Mouse (Mus musculus): ENCODE results near the gene Stt3b. TPM values are rescaled to one million over a fixed set of nuclear protein-coding genes. Genes with fewer than 3 reads are reported as not detected.

Gene Stt3b
- polyA plus RNA-seq, 1 experiment = 50.0 TPM

GRCm38 (mm10) chr9:115260464-115260863, 49.8 kb downstream of the Stt3b start:
- H3K27me3 ChIP-seq (ENCODE audit: control insufficient read depth, insufficient read depth, low read length) = no peaks in the 10 kb centered on the region
- H3K4me3 ChIP-seq (ENCODE audit: control insufficient read depth, insufficient read depth, low read length) = no peak overlapping the region
- H3K36me3 ChIP-seq (ENCODE audit: control insufficient read depth, insufficient read depth, low read length) = peaks cover 17% of the 10 kb centered on the region
- no peaks in the 10 kb centered on the region for H3K4me1 ChIP-seq (replicated peaks; ENCODE audit: control insufficient read depth, insufficient read depth, low read length)
- no peak for DNase-seq
- no peak for TF ChIP-seq CTCF (IDR thresholded peaks at IDR 0.05; ENCODE audit: borderline replicate concordance, control insufficient read depth, extremely low read depth, insufficient read depth, low read length, poor library complexity)
- no peak for TF ChIP-seq POLR2A (IDR thresholded peaks at IDR 0.05; ENCODE audit: control insufficient read depth, extremely low read depth, insufficient read depth, low read length, poor library complexity)
- no peak overlapping the region for H3K27ac ChIP-seq (ENCODE audit: control insufficient read depth, insufficient read depth, low read length)
- WGBS = 97% methylated on average over 7 of the region's 7 CpGs

DNA sequence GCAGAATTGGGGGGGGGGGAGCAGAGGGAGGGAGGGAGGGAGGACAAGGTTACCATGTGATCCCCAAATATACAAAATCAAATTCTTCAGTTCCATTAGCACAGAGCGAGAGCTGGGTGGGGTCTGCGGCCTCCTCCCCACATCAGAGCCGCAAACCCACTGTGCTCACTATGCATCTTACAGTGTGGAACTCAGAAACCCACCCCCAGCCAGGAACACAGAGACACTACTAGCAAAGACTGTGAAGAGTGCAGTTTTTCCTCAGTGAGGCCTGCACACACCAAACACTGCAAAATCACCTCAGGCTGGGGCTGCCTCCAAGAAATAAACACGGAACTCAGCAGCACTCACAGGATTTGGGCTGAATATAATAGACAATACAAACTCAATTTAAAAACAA, 50.4 kb downstream of the Stt3b start:
- Histone ChIP-seq H3K4me1 (replicated peaks; ENCODE audit: control insufficient read depth, insufficient read depth, low read length) (no peaks in the 10 kb centered on the region), H3K27ac (ENCODE audit: control insufficient read depth, insufficient read depth, low read length) (no peak overlapping the region), H3K36me3 (ENCODE audit: control insufficient read depth, insufficient read depth, low read length) (peaks cover 22% of the 10 kb centered on the region), H3K27me3 (ENCODE audit: control insufficient read depth, insufficient read depth, low read length) (no peaks in the 10 kb centered on the region), H3K4me3 (ENCODE audit: control insufficient read depth, insufficient read depth, low read length) (no peak overlapping the region)
- no peak for TF ChIP-seq POLR2A (IDR thresholded peaks at IDR 0.05; ENCODE audit: control insufficient read depth, extremely low read depth, insufficient read depth, low read length, poor library complexity)
- no peak for TF ChIP-seq CTCF (IDR thresholded peaks at IDR 0.05; ENCODE audit: borderline replicate concordance, control insufficient read depth, extremely low read depth, insufficient read depth, low read length, poor library complexity)
- 95% methylated on average over 4 of the region's 4 CpGs for WGBS
- no peak for DNase-seq

DNA sequence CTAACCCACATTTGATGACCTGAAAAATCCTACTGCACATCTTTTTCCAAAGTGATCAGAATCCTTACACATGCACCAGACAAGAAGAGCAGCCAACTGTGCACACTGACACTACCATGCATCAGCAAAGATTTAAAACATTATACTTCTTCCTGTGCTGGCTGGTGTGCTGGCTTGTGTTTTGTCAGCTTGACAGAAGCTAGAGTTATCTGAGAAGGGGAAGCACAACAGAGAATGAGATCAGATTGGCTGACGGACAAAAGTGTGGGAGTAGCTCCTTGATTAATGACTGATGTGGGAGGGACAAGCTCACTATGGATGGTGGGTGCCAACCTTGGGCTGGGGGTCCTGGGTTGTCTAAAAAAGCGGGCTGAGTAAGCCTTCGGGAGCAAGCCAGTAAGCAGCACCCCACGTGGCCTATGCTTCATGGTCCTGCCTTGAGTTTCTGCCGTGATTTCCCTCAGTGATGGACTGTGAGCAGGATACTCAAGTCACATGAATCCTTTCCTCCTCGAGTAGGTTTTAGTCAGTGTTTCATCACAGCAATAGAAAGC, 52.4 kb downstream of the Stt3b start:
- no peaks in the 10 kb centered on the region for H3K27me3 ChIP-seq (ENCODE audit: control insufficient read depth, insufficient read depth, low read length)
- WGBS = 94% methylated on average over 6 of the region's 6 CpGs
- H3K27ac ChIP-seq (ENCODE audit: control insufficient read depth, insufficient read depth, low read length) = no peak overlapping the region
- no peaks in the 10 kb centered on the region for H3K4me1 ChIP-seq (replicated peaks; ENCODE audit: control insufficient read depth, insufficient read depth, low read length)
- no peak overlapping the region for H3K4me3 ChIP-seq (ENCODE audit: control insufficient read depth, insufficient read depth, low read length)
- H3K36me3 ChIP-seq (ENCODE audit: control insufficient read depth, insufficient read depth, low read length) = peaks cover 36% of the 10 kb centered on the region
- DNase-seq = no peak
- TF ChIP-seq CTCF (IDR thresholded peaks at IDR 0.05; ENCODE audit: borderline replicate concordance, control insufficient read depth, extremely low read depth, insufficient read depth, low read length, poor library complexity) (no peak), POLR2A (IDR thresholded peaks at IDR 0.05; ENCODE audit: control insufficient read depth, extremely low read depth, insufficient read depth, low read length, poor library complexity) (no peak)

DNA sequence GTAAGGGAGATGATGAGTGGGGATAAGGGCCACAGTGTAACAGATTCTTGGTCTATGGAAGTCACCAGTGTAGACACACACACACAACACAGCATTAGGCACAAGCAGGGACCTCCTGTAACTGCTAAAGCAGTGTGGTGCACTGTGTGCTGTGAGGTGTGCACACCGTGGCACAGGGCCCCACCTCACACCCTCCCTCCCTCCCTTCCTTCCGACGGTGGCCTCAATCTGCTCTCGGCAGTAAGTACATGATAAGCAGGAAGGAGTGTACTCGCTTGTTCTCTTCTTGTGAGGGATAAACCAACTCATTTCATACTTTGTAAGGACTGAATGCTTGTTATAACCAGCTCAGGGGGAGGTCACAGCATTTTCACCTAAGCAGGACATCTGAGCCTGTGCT, 61.1 kb downstream of the Stt3b start:
- Histone ChIP-seq H3K27me3 (ENCODE audit: control insufficient read depth, insufficient read depth, low read length) (no peaks in the 10 kb centered on the region), H3K4me3 (ENCODE audit: control insufficient read depth, insufficient read depth, low read length) (no peak overlapping the region), H3K4me1 (replicated peaks; ENCODE audit: control insufficient read depth, insufficient read depth, low read length) (no peaks in the 10 kb centered on the region), H3K27ac (ENCODE audit: control insufficient read depth, insufficient read depth, low read length) (no peak overlapping the region), H3K36me3 (ENCODE audit: control insufficient read depth, insufficient read depth, low read length) (peaks cover 77% of the 10 kb centered on the region)
- 93% methylated on average over 5 of the region's 5 CpGs for WGBS
- TF ChIP-seq CTCF (IDR thresholded peaks at IDR 0.05; ENCODE audit: borderline replicate concordance, control insufficient read depth, extremely low read depth, insufficient read depth, low read length, poor library complexity) (no peak), POLR2A (IDR thresholded peaks at IDR 0.05; ENCODE audit: control insufficient read depth, extremely low read depth, insufficient read depth, low read length, poor library complexity) (no peak)
- DNase-seq = no peak

DNA sequence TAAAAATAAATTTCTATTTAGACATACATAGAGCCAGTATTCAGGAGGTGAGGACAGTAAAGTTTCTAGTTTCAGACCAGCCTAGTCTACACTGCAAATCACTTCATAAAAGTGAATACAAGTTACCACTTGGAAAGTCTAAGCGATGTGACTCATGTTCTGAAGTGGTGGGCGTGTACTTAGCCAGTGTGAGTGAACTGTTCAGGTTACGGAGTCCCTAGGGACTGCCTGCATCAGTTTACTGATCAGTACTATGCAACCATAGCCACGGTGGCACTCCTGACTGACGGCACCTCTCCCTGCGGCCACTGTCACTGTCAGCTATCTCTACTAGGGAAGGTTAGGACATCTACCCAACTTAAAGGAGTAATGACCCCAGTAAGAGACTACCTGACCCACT, 65.1 kb downstream of the Stt3b start:
- no peak for DNase-seq
- TF ChIP-seq POLR2A (IDR thresholded peaks at IDR 0.05; ENCODE audit: control insufficient read depth, extremely low read depth, insufficient read depth, low read length, poor library complexity) (no peak), CTCF (IDR thresholded peaks at IDR 0.05; ENCODE audit: borderline replicate concordance, control insufficient read depth, extremely low read depth, insufficient read depth, low read length, poor library complexity) (no peak)
- Histone ChIP-seq H3K36me3 (ENCODE audit: control insufficient read depth, insufficient read depth, low read length) (peaks cover 67% of the 10 kb centered on the region), H3K4me1 (replicated peaks; ENCODE audit: control insufficient read depth, insufficient read depth, low read length) (no peaks in the 10 kb centered on the region), H3K27me3 (ENCODE audit: control insufficient read depth, insufficient read depth, low read length) (no peaks in the 10 kb centered on the region), H3K4me3 (ENCODE audit: control insufficient read depth, insufficient read depth, low read length) (no peak overlapping the region), H3K27ac (ENCODE audit: control insufficient read depth, insufficient read depth, low read length) (no peak overlapping the region)
- 93% methylated on average over 6 of the region's 6 CpGs for WGBS

GRCm38 (mm10) chr9:115243630-115244029, 66.6 kb downstream of the Stt3b start:
- Histone ChIP-seq H3K27ac (ENCODE audit: control insufficient read depth, insufficient read depth, low read length) (no peak overlapping the region), H3K27me3 (ENCODE audit: control insufficient read depth, insufficient read depth, low read length) (no peaks in the 10 kb centered on the region), H3K4me3 (ENCODE audit: control insufficient read depth, insufficient read depth, low read length) (no peak overlapping the region), H3K4me1 (replicated peaks; ENCODE audit: control insufficient read depth, insufficient read depth, low read length) (no peaks in the 10 kb centered on the region), H3K36me3 (ENCODE audit: control insufficient read depth, insufficient read depth, low read length) (peaks cover 57% of the 10 kb centered on the region)
- TF ChIP-seq POLR2A (IDR thresholded peaks at IDR 0.05; ENCODE audit: control insufficient read depth, extremely low read depth, insufficient read depth, low read length, poor library complexity) (no peak), CTCF (IDR thresholded peaks at IDR 0.05; ENCODE audit: borderline replicate concordance, control insufficient read depth, extremely low read depth, insufficient read depth, low read length, poor library complexity) (no peak)
- no peak for DNase-seq
- 97% methylated on average over 6 of the region's 6 CpGs for WGBS

GRCm38 (mm10) chr9:115239861-115240260, 70.4 kb downstream of the Stt3b start:
- Histone ChIP-seq H3K4me3 (ENCODE audit: control insufficient read depth, insufficient read depth, low read length) (no peak overlapping the region), H3K27ac (ENCODE audit: control insufficient read depth, insufficient read depth, low read length) (no peak overlapping the region), H3K4me1 (replicated peaks; ENCODE audit: control insufficient read depth, insufficient read depth, low read length) (no peaks in the 10 kb centered on the region), H3K27me3 (ENCODE audit: control insufficient read depth, insufficient read depth, low read length) (no peaks in the 10 kb centered on the region), H3K36me3 (ENCODE audit: control insufficient read depth, insufficient read depth, low read length) (peaks cover 30% of the 10 kb centered on the region)
- no peak for DNase-seq
- no peak for TF ChIP-seq POLR2A (IDR thresholded peaks at IDR 0.05; ENCODE audit: control insufficient read depth, extremely low read depth, insufficient read depth, low read length, poor library complexity)
- TF ChIP-seq CTCF (IDR thresholded peaks at IDR 0.05; ENCODE audit: borderline replicate concordance, control insufficient read depth, extremely low read depth, insufficient read depth, low read length, poor library complexity) = no peak
- WGBS = 97% methylated on average over 5 of the region's 5 CpGs

All from thymus, adult 2 months (tissue).